Mouse (Mus musculus) CD4-positive, CD25-positive, alpha-beta regulatory T cell, adult 4 months (primary cell): ENCODE measurements around the gene Tagap. TPM values are rescaled to one million over a fixed set of nuclear protein-coding genes. Genes with fewer than 3 reads are reported as not detected.

ENCODE experiments used
- ATAC-seq: one replicate; pipeline ENCODE4 v1.8.0; 2017
- polyA plus RNA-seq, 2 experiments: library from polyadenylated mRNA; unstranded; fragments of 100-300 nt; shearing (Covaris generic); gene quantifications; one replicate each; pipeline ENCODE4 v1.2.1; 2017

Tagap gene
- 100 to 1,000 TPM; 108 to 131 TPM for polyA plus RNA-seq

- ATAC-seq, result peak; percentile 72
Observed at GRCm38 (mm10) chr17:7925413-7926160, at the start of gene Tagap. Tagap (plus strand) TSS chr17:7926000.

- ATAC-seq, result no peak
Observed at GRCm38 (mm10) chr17:7876541-7876940, 49.3 kb upstream of the Tagap start.

- ATAC-seq, result no peak
Observed at GRCm38 (mm10) chr17:7877191-7877764, 48.5 kb upstream of the Tagap start.

- ATAC-seq, result peak; percentile 34
Observed at GRCm38 (mm10) chr17:7877878-7878277, 47.9 kb upstream of the Tagap start.

GRCm38 (mm10) chr17:7879529-7879928, 46.3 kb upstream of the Tagap start:
- ATAC-seq, result no peak

GRCm38 (mm10) chr17:7883126-7883525, 42.7 kb upstream of the Tagap start:
- ATAC-seq, result no peak

- ATAC-seq, result peak; percentile 72
Observed at GRCm38 (mm10) chr17:7884606-7885005, 41.2 kb upstream of the Tagap start.

- no peak for ATAC-seq
Observed at GRCm38 (mm10) chr17:7887071-7887815, 38.6 kb upstream of the Tagap start.

- ATAC-seq, result no peak
Observed at GRCm38 (mm10) chr17:7888291-7888690, 37.5 kb upstream of the Tagap start.

GRCm38 (mm10) chr17:7889026-7889425, 36.8 kb upstream of the Tagap start:
- peak; percentile 18 for ATAC-seq

GRCm38 (mm10) chr17:7892676-7893075, 33.1 kb upstream of the Tagap start:
- peak; percentile 91 for ATAC-seq

- ATAC-seq, result no peak
Observed at GRCm38 (mm10) chr17:7894094-7894493, 31.7 kb upstream of the Tagap start.

- no peak for ATAC-seq
Observed at GRCm38 (mm10) chr17:7896047-7896635, 29.7 kb upstream of the Tagap start.

GRCm38 (mm10) chr17:7897120-7897519, 28.7 kb upstream of the Tagap start:
- ATAC-seq, result peak; percentile 19

GRCm38 (mm10) chr17:7897756-7898155, 28.0 kb upstream of the Tagap start:
- peak; percentile 22 for ATAC-seq

GRCm38 (mm10) chr17:7899233-7899632, 26.6 kb upstream of the Tagap start:
- ATAC-seq, result no peak

- ATAC-seq, result no peak
Observed at GRCm38 (mm10) chr17:7899961-7900360, 25.8 kb upstream of the Tagap start.

- ATAC-seq, result no peak
Observed at GRCm38 (mm10) chr17:7901536-7901935, 24.3 kb upstream of the Tagap start.

- ATAC-seq, result peak; percentile 88
Observed at GRCm38 (mm10) chr17:7902362-7902761, 23.4 kb upstream of the Tagap start.

- ATAC-seq, result peak; percentile 27
Observed at GRCm38 (mm10) chr17:7904992-7905391, 20.8 kb upstream of the Tagap start.

- peak; percentile 22 for ATAC-seq
Observed at GRCm38 (mm10) chr17:7905936-7906685, 19.7 kb upstream of the Tagap start.

GRCm38 (mm10) chr17:7914596-7915227, 11.1 kb upstream of the Tagap start:
- no peak for ATAC-seq
